Mouse (Mus musculus): ENCODE results near the gene Flt3.

Gene Flt3

DNA sequence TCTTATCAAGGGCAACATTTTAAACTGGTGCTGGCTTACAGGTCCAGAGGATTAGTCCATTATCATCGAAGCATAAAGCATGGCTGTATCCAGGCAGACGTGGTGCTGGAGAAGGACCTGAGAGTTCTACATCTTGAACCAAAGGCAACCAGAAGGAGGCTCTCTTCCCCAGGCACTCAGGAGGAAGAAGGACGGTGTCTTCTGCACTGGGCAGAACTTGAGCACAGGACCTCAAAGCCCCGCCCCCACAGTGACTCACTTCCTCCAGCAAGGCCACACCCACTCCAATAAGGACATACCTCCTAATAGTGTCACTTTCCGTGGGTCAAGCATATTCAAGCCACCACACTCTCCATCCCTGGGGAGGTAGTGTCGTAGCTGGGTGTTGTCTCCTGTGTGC, 10.3 kb upstream of the Flt3 start:
- no peak for DNase-seq (ENCODE audit: low read depth, low spot score)

- DNase-seq (ENCODE audit: low read depth, low spot score), result no peak
These were observed 8.4 kb upstream of the Flt3 start for GRCm38 (mm10) chr5:147408731-147409130.

DNA sequence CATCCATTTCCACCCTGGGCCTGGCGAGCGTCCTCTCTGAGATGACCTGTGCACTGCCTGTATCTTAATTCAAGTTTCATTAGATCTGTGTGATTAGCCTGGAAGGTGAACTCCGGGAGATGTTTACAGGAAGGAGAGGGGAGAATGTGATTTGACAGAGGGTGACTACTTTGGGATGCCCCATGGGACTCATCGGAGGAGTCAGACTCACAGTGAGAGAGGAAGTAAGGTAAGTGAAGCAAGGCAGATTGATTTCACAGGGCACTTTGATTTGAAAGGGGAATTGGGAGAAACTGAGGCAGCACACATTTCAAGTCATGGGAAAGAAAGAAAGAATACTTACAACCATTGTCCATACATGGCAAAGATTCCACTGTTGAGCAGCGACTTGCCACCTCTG, 5.8 kb upstream of the Flt3 start:
- DNase-seq (ENCODE audit: low read depth, low spot score), result no peak

GRCm38 (mm10) chr5:147402505-147402904, 2.2 kb upstream of the Flt3 start:
- DNase-seq (ENCODE audit: low read depth, low spot score), result no peak

GRCm38 (mm10) chr5:147401024-147401423, 735 bp upstream of the Flt3 start:
- no peak for DNase-seq (ENCODE audit: low read depth, low spot score)

DNA sequence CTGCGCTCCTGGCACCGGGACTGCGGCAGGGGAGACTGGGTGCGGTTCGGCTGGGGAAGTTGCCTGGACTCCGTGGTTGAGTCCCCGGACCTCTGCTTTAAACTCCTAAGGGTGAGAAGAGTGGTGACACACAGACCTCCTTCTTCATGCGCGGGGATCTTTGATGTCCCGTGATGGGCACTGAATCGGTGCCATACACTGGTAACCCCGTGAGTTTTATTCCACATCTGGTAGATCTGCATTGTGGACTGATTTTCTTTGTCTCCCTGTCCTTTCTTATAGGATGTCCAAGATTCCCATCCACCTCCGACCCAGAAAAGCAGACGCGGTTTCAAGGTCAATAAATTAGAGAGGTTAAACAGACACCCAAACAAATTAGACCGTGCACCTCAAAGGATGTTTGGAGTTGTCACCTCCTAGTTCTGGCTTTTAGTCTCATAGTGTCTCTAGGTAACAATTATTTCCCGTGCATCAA, 253 bp upstream of the Flt3 start:
- no peak for DNase-seq (ENCODE audit: low read depth, low spot score)

DNA sequence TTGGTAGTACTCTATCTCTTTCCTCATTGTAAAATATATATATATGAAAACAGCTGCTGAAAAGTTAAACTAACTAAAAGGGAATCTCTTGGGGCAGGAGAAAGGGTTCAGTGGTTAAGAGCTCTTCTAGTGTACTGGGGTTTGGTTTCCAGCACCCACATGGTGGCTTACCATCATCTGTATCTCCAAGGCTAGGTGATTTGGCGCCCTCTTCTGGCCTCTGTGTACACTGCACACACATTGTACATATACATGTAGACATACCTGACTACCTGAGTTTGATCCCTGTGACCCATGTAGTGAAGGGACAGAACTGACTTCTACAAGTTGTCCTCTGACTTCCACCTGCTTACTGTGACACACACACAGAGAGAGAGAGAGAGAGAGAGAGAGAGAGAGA, 5.2 kb downstream of the Flt3 start:
- no peak for DNase-seq (ENCODE audit: low read depth, low spot score)

DNA sequence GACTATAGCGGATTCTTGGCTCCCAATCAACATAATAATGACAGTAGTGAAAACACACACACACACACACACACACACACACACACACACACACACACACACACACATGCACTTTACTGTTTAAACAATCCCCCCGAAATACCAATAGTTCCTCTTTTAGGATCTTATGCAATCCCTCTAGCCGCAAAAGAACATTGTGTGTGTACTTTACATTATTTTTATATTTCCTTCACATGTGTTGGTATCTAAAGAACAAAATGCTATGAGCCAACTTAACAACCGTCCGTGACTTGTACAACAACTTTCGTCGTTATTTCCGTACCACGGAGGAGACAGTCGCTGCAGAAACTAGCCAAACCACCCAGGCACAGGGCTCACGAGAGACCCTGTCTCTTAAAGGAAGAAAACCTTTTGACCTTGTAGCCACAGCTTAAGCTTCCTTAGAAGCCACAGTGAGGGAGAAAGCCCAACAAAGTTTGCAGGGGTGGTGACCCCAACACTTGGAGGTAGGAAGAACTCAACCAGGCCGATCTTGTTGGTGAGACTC, 7.5 kb downstream of the Flt3 start:
- no peak for DNase-seq (ENCODE audit: low read depth, low spot score)

DNA sequence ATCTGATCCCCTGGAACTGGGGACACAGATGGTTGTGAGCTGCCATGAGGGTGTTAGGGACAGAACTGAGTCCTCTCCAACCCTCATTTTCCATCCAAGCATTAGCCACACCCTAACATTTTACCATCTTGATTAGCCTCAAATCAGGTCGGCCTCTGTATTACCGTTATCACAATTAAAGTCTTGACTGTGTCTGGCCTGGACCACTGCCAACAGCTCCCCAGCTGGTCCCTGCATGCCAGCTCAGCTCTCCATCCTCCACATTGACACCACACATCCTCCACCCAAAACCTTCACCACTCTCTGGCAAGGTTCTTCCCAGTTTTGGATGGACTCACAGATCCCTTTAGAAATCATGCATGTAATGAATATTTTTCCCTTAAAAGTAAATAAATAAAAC, 9.5 kb downstream of the Flt3 start:
- DNase-seq (ENCODE audit: low read depth, low spot score), result no peak

GRCm38 (mm10) chr5:147389052-147389451, 11.2 kb downstream of the Flt3 start:
- no peak for DNase-seq (ENCODE audit: low read depth, low spot score)

GRCm38 (mm10) chr5:147388376-147389008, 11.8 kb downstream of the Flt3 start:
- DNase-seq (ENCODE audit: low read depth, low spot score), result no peak

GRCm38 (mm10) chr5:147386865-147387264, 13.4 kb downstream of the Flt3 start:
- DNase-seq (ENCODE audit: low read depth, low spot score), result no peak

DNA sequence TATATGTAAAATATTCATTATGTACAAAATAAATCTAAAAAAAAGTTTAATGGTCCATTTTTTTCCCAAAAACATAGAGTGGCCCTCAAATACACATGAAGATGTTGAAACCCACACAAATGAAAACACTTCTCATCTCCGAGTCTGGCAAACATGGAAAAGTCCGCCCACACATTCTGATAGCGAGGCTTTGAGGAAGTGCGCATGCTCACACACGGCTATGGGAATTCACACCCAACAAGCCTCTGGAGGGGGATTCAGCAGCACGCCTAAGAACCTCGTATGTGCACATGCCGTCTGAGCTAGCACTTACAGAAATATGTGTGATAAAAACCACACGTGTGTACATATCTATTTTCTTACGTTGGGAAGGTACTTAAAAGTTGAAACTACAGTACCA, 18.9 kb downstream of the Flt3 start:
- DNase-seq (ENCODE audit: low read depth, low spot score), result no peak

GRCm38 (mm10) chr5:147379481-147379880, 20.8 kb downstream of the Flt3 start:
- no peak for DNase-seq (ENCODE audit: low read depth, low spot score)

DNA sequence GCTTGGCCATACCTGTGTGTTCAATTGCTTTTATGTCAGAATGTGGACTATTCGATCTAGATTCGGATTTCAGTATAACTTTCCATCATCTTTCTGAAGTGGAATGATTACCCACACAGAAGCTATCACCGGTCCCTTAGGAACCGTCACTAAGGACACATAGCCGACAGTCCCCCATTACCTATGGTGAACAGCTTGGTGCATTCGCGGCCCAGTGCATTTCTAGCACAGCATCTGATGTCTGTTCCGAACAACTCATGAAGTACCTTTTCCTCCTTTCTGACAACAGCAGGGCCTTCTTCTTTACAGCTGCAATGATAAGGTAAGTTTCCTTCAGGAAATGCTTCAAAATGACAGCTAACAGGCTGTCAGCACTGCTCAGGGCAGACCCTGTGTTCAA, 30.0 kb downstream of the Flt3 start:
- no peak for DNase-seq (ENCODE audit: low read depth, low spot score)

DNA sequence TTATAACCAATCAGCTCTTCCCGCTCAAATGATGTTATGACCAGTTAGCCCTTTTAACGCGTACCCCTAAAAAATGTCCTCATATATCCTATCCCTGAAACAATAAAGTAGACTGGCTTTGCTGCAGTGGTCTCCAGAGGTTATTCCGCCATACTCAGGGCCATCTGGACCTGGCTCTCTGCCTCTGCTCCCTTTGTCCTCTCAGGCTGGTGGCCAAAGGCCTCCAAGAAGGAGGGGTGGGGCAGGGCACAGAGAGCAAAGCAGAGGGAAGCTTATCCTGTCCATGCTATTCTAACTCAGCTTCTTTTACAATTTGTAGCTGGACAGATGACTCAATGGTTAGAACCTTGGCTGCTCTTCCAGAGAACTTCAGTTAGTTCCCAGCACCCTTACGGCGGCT, 32.1 kb downstream of the Flt3 start:
- no peak for DNase-seq (ENCODE audit: low read depth, low spot score)

DNA sequence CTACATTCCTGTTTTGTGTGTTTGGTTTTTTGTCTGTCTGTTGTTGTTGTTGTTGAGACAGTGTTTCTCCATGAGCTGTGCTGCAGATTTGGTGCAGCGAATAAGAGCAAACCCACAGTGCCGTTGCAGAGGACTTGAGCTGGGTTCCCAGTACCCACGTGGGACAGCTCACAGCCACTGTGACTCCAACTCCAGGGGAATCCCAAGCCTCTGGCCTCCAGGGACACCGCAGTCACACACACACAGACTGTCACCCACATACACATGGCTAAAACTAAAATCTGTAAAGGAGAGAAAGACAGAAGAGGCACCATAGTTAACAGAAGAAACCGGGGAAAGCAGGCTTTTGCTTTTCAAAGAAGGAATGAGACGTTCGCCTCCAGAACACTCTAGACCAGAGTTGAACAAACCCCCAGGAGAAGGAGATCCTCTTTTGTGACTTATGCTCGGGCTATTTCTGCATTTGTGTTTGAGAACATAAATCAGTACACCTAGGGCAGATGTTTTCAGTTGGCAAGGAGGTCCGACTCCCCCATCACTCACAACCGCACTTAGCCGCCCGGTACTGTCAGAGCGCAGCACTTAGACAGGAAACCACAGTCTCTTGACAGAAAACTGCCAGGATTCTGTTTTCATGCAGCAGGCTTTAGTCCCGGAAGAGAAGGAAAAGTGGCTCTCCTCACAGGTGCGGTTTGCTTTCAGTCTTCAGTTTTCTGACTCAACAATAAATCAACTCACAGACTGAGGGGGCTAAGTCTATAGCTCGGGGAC, 34.1 kb downstream of the Flt3 start:
- no peak for DNase-seq (ENCODE audit: low read depth, low spot score)

GRCm38 (mm10) chr5:147363054-147363453, 37.2 kb downstream of the Flt3 start:
- DNase-seq (ENCODE audit: low read depth, low spot score), result no peak

DNA sequence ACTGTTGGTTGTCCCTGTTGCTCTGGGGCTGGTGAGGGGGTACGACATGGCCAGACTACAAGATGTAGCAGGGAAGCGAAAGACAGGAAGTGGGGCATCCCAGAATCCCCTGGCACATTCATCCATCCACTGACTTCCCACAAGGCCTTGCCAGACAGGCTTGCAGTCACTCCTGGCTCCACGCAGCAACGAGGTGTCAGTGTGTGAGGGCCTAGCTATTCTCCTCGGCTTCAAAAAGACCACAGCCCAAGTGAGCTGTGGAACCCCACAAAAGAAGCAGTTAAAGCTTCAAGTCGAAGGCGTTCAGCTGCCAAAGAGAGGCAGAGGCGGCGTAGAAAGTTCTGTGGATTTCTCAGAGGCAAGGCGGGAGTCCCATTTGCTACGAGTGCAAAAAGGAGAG, 41.8 kb downstream of the Flt3 start:
- no peak for DNase-seq (ENCODE audit: low read depth, low spot score)

DNA sequence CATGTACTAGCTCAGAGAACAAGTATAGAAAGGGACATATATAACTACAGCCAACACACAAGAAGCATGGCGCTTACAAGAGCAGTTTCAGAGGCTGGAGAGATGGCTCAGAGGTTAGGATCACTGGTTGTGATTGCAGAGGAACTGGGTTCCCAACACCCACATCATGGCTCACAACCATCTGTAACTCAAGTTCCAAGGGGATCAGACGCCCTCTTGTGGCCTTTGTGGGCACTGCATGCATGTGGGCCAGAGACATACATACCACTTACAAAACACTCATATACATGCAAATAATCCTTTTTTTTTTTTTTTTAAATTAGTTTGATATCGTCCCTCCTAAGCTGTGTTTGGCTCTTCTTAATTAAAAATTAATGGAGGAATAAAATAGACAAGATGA, 42.8 kb downstream of the Flt3 start:
- peak; percentile 40 for DNase-seq (ENCODE audit: low read depth, low spot score)

- no peak for DNase-seq (ENCODE audit: low read depth, low spot score)
These were observed 43.8 kb downstream of the Flt3 start for GRCm38 (mm10) chr5:147356260-147357055.

- no peak for DNase-seq (ENCODE audit: low read depth, low spot score)
These were observed 44.5 kb downstream of the Flt3 start for GRCm38 (mm10) chr5:147355788-147356187.

Measured in WW6 (cell line).